Mouse (Mus musculus) ES-E14 (cell line): ENCODE data around the gene Olfr1535. TPM values are rescaled to one million over a fixed set of nuclear protein-coding genes. Genes with fewer than 3 reads are reported as not detected.
A peak's percentile ranks its signal among the peaks of the same experiment; 100 is the strongest.

Source experiments
- DNase-seq: peaks from one replicate; pipeline ENCODE4 v3.0.0-alpha.2; 2013; ENCODE audit warnings: low read depth, low spot score
- H3K27ac ChIP-seq: 2 replicates; pipeline ENCODE4 v1.5.1; 2012; ENCODE audit warnings: low read depth, mild to moderate bottlenecking, low read length, moderate library complexity, mixed read lengths; ENCODE audit not compliant: poor library complexity, insufficient read depth, severe bottlenecking
- H3K36me3 ChIP-seq: 2 replicates; pipeline ENCODE4 v1.6.1; 2012; ENCODE audit warnings: mild to moderate bottlenecking, low read length, moderate library complexity, mixed read lengths; ENCODE audit not compliant: control insufficient read depth, poor library complexity, insufficient read depth, severe bottlenecking
- H3K4me1 ChIP-seq, 2 experiments: fragments of 150-350 bp in 1 of 2; sonication (generic) in 1 of 2; 2 replicates each; pipeline ENCODE4 v1.6.1; 2012; ENCODE audit warnings: low read length in 2 of 2, mild to moderate bottlenecking in 1 of 2, mixed read lengths in 1 of 2; ENCODE audit not compliant: control insufficient read depth in 2 of 2, insufficient read depth in 2 of 2, poor library complexity in 1 of 2
- H3K4me3 ChIP-seq, 2 experiments: fragments of 150-350 bp in 1 of 2; sonication (generic) in 1 of 2; 2 replicates each; pipeline ENCODE4 v1.5.1; 2012; ENCODE audit warnings: low read length in 2 of 2, low read depth in 1 of 2, mild to moderate bottlenecking in 1 of 2, mixed read lengths in 1 of 2; ENCODE audit not compliant: insufficient read depth in 1 of 2, poor library complexity in 1 of 2, severe bottlenecking in 1 of 2
- H3K9ac ChIP-seq: 2 replicates; pipeline ENCODE4 v1.6.1; 2012; ENCODE audit warnings: low read depth, mild to moderate bottlenecking, low read length, mixed read lengths; ENCODE audit not compliant: poor library complexity, insufficient read depth, severe bottlenecking
- H3K9me3 ChIP-seq: fragments of 150-350 bp; sonication (generic); 2 replicates; pipeline ENCODE4 v1.6.1; 2012; ENCODE audit warnings: low read depth, mild to moderate bottlenecking, low read length; ENCODE audit not compliant: control insufficient read depth, insufficient read depth
- CHD2 ChIP-seq: IDR thresholded peaks from 2 replicates; pipeline ENCODE4 v1.6.1; 2014; ENCODE audit warnings: mild to moderate bottlenecking, low read depth, low read length, inconsistent platforms
- HCFC1 ChIP-seq: IDR thresholded peaks from 2 replicates; pipeline ENCODE4 v1.6.1; 2012; ENCODE audit warnings: low read length, inconsistent platforms, borderline replicate concordance; ENCODE audit not compliant: insufficient read depth
- MAFK ChIP-seq: IDR thresholded peaks from 2 replicates; pipeline ENCODE4 v1.6.1; 2014; ENCODE audit warnings: mild to moderate bottlenecking, low read depth, low read length, inconsistent platforms; ENCODE audit not compliant: insufficient read depth
- ZC3H11A ChIP-seq: IDR thresholded peaks from 2 replicates; pipeline ENCODE4 v1.6.1; 2012; ENCODE audit warnings: low read depth, mild to moderate bottlenecking, inconsistent platforms, low read length, borderline replicate concordance
- ZNF384 ChIP-seq: IDR thresholded peaks from 2 replicates; pipeline ENCODE4 v1.6.1; 2012; ENCODE audit warnings: low read depth, low read length, inconsistent platforms
- in situ Hi-C, 2 experiments: fragments of 600-800 bp; cut with MboI; formaldehyde crosslinking; loops; one replicate each; pipeline ENCODE4 v1.15.1; 2025; ENCODE audit warnings: low sequenced_read_pairs in 2 of 2, inconsistent platforms in 1 of 2; ENCODE audit not compliant: unreplicated experiment in 2 of 2
- total RNA-seq: library from RNA; depleted of rRNA; stranded (reverse); fragments of 300-350 nt; gene quantifications from 2 replicates; pipeline ENCODE4 v1.2.3, GENCODE M21; 2012; rRNA removed

The Olfr1535 gene
- total RNA-seq, 1 experiment = not detected

DNA sequence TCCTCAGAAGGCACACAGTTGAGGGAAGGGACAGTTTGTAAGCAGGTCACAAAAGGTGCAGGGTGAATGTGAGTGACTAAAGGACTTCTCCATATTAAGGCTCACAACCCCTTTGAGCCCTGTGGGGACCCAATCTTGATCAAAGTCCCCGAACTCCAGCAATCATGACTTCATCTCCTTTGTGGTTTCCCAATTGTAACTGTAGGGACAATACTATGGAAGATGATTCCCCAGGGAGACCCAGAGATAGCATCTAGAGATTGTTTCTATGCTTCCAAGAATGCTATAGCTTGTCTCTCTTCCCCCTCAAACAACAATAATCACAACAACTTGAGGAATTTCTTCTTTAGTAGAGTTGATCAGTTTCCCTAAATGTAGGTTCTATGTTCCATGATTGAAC is 17.0 kb downstream of the Olfr1535 start, which contains the start of gene Olfr1366:
Gene Olfr1366, minus strand, starts transcription at position 101 of the 400 bp plus-strand sequence.
- Histone ChIP-seq H3K4me1 (no peaks in the 10 kb centered on the region), H3K9me3 (no peaks in the 10 kb centered on the region), H3K9ac (no peak within 1 kb of the TSS), H3K4me3 (no peak within 1 kb of the TSS), H3K27ac (no peak within 1 kb of the TSS), H3K36me3 (no peaks in the 10 kb centered on the region)
- no peak for TF ChIP-seq CHD2
- no peak for TF ChIP-seq MAFK
- no peak for TF ChIP-seq ZC3H11A
- no peak for TF ChIP-seq ZNF384
- no peak for TF ChIP-seq HCFC1
- in situ Hi-C loops = no loop called here
- DNase-seq = no peak

DNA sequence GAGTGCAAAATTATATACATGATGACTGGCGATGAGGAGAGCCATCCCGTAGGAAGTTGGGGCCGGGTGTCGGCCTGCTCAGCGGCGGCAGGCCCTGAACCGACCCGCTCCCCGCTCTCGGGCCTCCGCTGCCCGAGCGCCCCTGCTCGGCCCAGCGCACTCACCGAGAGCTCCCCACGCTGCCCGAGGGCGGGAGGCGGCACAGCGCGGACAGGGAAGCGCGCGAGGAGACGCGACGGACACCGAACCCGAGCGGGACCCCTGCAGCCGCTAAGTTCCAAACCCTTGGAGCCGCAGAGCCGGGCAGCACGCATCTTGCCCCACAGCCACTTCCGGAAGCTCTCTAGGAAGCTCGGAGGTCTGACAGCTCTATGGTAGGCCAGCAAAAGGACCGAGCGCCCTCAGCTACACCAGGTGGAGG is 28.9 kb downstream of the Olfr1535 start, which contains the start of gene Zkscan8:
Gene Zkscan8, minus strand, starts transcription at position 340 of the 421 bp plus-strand sequence.
- Histone ChIP-seq H3K27ac (peak within 1 kb of the TSS; percentile 75), H3K4me3 (peak within 1 kb of the TSS; percentile 85 to 100), H3K9ac (peak within 1 kb of the TSS; percentile 100), H3K9me3 (no peaks in the 10 kb centered on the region), H3K4me1 (0 out of 4 replicates have a peak, but pooled peaks cover 0 to 2% of the 10 kb centered on the region in 2 experiments), H3K36me3 (0 out of 2 replicates have a peak, but pooled peaks cover 5% of the 10 kb centered on the region)
- TF ChIP-seq ZNF384 (no peak), ZC3H11A (no peak), CHD2 (no peak), HCFC1 (peak; percentile 76; the same call in 1 of the 2 replicates)
- in situ Hi-C loops = no loop called here
- peak; percentile 81 for DNase-seq

- peak overlapping the region; percentile 38; the same call in 1 of the 2 replicates for H3K9ac ChIP-seq
- in situ Hi-C loops = no loop called here
- 0 out of 2 replicates have a peak, but pooled peaks cover 5% of the 10 kb centered on the region for H3K36me3 ChIP-seq
- H3K4me1 ChIP-seq = 0 out of 4 replicates have a peak, but pooled peaks cover 0 to 2% of the 10 kb centered on the region in 2 experiments
- H3K4me3 ChIP-seq = peak overlapping the region; percentile 45 to 85
- TF ChIP-seq ZNF384 (no peak), CHD2 (no peak), ZC3H11A (no peak), HCFC1 (no peak), MAFK (no peak)
- no peak overlapping the region for H3K27ac ChIP-seq
- DNase-seq = no peak
- no peaks in the 10 kb centered on the region for H3K9me3 ChIP-seq
These were observed 29.6 kb downstream of the Olfr1535 start for GRCm38 (mm10) chr13:21530136-21530535.

GRCm38 (mm10) chr13:21506221-21506649 is 53.5 kb downstream of the Olfr1535 start:
- TF ChIP-seq CHD2 = no peak
- peak; percentile 69 for TF ChIP-seq HCFC1
- Histone ChIP-seq H3K9ac (peak overlapping the region; percentile 97), H3K4me1 (peaks cover 0 to 2% of the 10 kb centered on the region in 2 experiments; a peak in 1 of 4 replicates), H3K9me3 (no peaks in the 10 kb centered on the region), H3K36me3 (no peaks in the 10 kb centered on the region), H3K27ac (no peak overlapping the region), H3K4me3 (peak overlapping the region; percentile 77 to 92)
- in situ Hi-C loops = no loop called here
- peak; percentile 81 for DNase-seq

Other genes starting within 250 kb of the Olfr1535 start
- 2.1 and 2.2 TPM in 2 replicates for gene Gpx6, start 247.8 kb downstream of the Olfr1535 start, total RNA-seq
- gene Olfr1367, start 213.0 kb downstream of the Olfr1535 start, total RNA-seq = not detected in 2 replicates
- 7.1 and 10.4 TPM in 2 replicates for gene Zscan12, start 197.1 kb downstream of the Olfr1535 start, total RNA-seq
- 20.4 and 21.7 TPM in 2 replicates for gene Zkscan3, start 157.1 kb downstream of the Olfr1535 start, total RNA-seq
- 1.2 and 1.5 TPM in 2 replicates for gene Pgbd1, start 118.8 kb downstream of the Olfr1535 start, total RNA-seq
- gene Zscan26, start 106.2 kb downstream of the Olfr1535 start, total RNA-seq = 22.9 and 25.8 TPM in 2 replicates
- gene Nkapl, start 91.4 kb downstream of the Olfr1535 start, total RNA-seq = 0.58 and 0.98 TPM in 2 replicates
- gene Zkscan4, start 81.0 kb downstream of the Olfr1535 start, total RNA-seq = 0.31 and 0.79 TPM in 2 replicates
- gene Gm10065, start 80.5 kb downstream of the Olfr1535 start, total RNA-seq = not detected in 2 replicates
- 0.11 and 0.31 TPM in 2 replicates for gene AK157302, start 64.7 kb downstream of the Olfr1535 start, total RNA-seq
- gene Gm11273, start 58.5 kb downstream of the Olfr1535 start, total RNA-seq = 23.4 and 35.7 TPM in 2 replicates
- 9.2 and 16.1 TPM in 2 replicates for gene Zkscan8, start 28.8 kb downstream of the Olfr1535 start, total RNA-seq
- gene Olfr1366, start 17.1 kb downstream of the Olfr1535 start, total RNA-seq = not detected in 2 replicates
- not detected in 2 replicates for gene Olfr1364, start 21.9 kb upstream of the Olfr1535 start, total RNA-seq
- not detected in 2 replicates for gene Olfr1362, start 54.1 kb upstream of the Olfr1535 start, total RNA-seq
- 0.13 TPM in 1 of 2 replicates, not detected in the other for gene Olfr11, start 82.6 kb upstream of the Olfr1535 start, total RNA-seq
- gene Olfr1361, start 103.5 kb upstream of the Olfr1535 start, total RNA-seq = not detected in 2 replicates
- gene Olfr1360, start 117.5 kb upstream of the Olfr1535 start, total RNA-seq = not detected in 2 replicates
- not detected in 2 replicates for gene Olfr1359, start 138.2 kb upstream of the Olfr1535 start, total RNA-seq
- gene Hist1h2bl, start 156.2 kb upstream of the Olfr1535 start, total RNA-seq = 1,275 and 1,694 TPM in 2 replicates
- 1,685 and 2,304 TPM in 2 replicates for gene Hist1h2ai, start 156.5 kb upstream of the Olfr1535 start, total RNA-seq
- gene Hist1h3h, start 157.8 kb upstream of the Olfr1535 start, total RNA-seq = 2,227 and 2,394 TPM in 2 replicates
- gene Hist1h2bm, start 162.2 kb upstream of the Olfr1535 start, total RNA-seq = 468 and 757 TPM in 2 replicates
- gene Hist1h4j, start 175.2 kb upstream of the Olfr1535 start, total RNA-seq = 158 and 260 TPM in 2 replicates
- gene Hist1h4k, start 190.6 kb upstream of the Olfr1535 start, total RNA-seq = 2,674 and 2,766 TPM in 2 replicates
- gene Hist1h2ak, start 193.9 kb upstream of the Olfr1535 start, total RNA-seq = 1,029 and 1,218 TPM in 2 replicates
- 306 and 496 TPM in 2 replicates for gene Hist1h2bn, start 194.2 kb upstream of the Olfr1535 start, total RNA-seq
- gene Hist1h1b, start 220.7 kb upstream of the Olfr1535 start, total RNA-seq = 619 and 849 TPM in 2 replicates
- 874 and 1,089 TPM in 2 replicates for gene Hist1h3i, start 223.5 kb upstream of the Olfr1535 start, total RNA-seq
- 657 and 889 TPM in 2 replicates for gene Hist1h2an, start 227.3 kb upstream of the Olfr1535 start, total RNA-seq
- gene Hist1h2bp, start 227.6 kb upstream of the Olfr1535 start, total RNA-seq = 634 and 879 TPM in 2 replicates